Mouse (Mus musculus): Measurements from ENCODE around the gene Smim20.

Gene Smim20

GRCm38 (mm10) chr5:53264061-53264460, 2.8 kb upstream of the Smim20 start:
- no peak for ATAC-seq (ENCODE audit: insufficient number of reproducible peaks, low FRiP score, low TSS enrichment)

GRCm38 (mm10) chr5:53265740-53266139, 1.1 kb upstream of the Smim20 start:
- no peak for ATAC-seq (ENCODE audit: insufficient number of reproducible peaks, low FRiP score, low TSS enrichment)

DNA sequence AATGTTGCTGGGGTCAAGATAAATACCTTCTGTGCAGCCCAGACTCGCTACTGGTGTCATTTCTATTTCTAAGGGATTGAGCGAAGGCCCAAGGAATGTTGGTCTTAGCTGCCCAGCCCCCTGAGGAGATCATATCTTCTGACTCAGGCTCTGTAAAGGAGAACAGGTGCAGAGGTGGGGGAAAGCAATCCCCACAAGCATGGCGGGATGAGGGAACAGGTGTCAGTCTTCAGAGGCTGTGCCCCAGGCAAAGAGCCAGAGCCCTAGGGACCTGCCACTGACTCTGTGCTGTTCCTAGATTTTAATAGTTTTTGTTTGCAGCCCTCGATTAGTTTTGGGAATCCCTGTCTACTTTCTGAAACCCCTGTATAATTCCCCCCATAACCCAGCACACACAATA, 702 bp upstream of the Smim20 start:
- ATAC-seq (ENCODE audit: insufficient number of reproducible peaks, low FRiP score, low TSS enrichment), result no peak

- no peak for ATAC-seq (ENCODE audit: insufficient number of reproducible peaks, low FRiP score, low TSS enrichment)
Observed at GRCm38 (mm10) chr5:53268095-53268692, 1.3 kb downstream of the Smim20 start.

DNA sequence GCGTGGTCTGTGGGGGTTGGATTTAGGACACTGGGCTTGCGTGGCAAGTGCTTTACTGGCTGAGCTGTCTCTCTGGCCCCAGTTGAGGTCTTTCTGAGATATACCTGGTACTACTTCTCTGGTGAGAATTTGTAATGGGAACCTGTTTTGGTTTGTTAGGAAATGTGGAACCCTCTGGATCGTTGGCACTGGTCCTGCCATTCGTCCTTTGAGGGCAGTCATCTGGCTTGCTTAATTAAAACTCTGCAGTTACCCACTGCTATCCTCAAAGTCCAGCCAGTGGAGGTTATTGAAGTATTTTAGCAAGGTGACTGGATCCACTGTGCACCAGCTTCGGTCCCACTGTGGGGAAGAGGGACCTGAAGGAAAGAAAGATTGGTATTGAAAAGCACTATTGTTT, 2.9 kb downstream of the Smim20 start:
- ATAC-seq (ENCODE audit: insufficient number of reproducible peaks, low FRiP score, low TSS enrichment), result no peak

DNA sequence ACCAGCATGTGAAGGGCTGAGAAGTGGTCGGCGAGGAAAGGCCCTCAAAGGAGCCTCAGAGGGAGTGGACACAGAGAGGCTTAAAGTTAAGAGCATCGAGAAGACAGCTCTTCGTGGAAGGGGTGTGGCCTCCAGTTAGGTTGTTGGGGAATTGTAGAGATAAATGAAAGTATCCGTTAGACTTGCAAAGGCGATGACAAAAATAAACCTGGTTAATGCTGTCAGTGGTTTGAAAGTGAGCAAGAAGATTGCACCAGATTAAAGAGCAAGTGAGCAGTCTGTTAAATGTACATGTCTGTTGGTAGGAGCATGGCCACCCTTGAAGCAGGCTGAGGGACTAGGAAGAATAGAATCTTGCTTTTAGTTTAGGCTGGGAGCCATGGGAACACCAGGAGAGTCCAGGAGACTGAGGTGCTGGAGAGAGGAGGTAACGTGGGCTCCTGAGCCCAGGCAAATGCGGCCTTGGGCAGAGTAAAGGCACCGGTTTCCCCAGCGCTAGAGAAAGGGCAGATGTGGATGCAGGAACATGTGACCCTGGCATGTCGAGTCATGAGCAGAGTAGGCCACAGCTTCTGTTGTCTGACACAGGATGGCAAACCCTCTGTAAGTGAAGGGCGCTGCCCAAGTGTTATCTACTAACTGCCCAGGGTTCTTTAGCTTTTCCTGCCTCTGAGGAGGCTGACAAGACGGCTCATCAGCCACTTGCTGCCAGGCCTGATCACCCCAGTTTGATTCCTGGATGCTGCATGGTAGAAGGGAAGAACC, 4.2 kb downstream of the Smim20 start:
- no peak for ATAC-seq (ENCODE audit: insufficient number of reproducible peaks, low FRiP score, low TSS enrichment)

GRCm38 (mm10) chr5:53272626-53273025, 5.7 kb downstream of the Smim20 start:
- no peak for ATAC-seq (ENCODE audit: insufficient number of reproducible peaks, low FRiP score, low TSS enrichment)

- no peak for ATAC-seq (ENCODE audit: insufficient number of reproducible peaks, low FRiP score, low TSS enrichment)
Observed at GRCm38 (mm10) chr5:53273699-53274430, 7.0 kb downstream of the Smim20 start.

GRCm38 (mm10) chr5:53274811-53275355, 8.0 kb downstream of the Smim20 start:
- no peak for ATAC-seq (ENCODE audit: insufficient number of reproducible peaks, low FRiP score, low TSS enrichment)

DNA sequence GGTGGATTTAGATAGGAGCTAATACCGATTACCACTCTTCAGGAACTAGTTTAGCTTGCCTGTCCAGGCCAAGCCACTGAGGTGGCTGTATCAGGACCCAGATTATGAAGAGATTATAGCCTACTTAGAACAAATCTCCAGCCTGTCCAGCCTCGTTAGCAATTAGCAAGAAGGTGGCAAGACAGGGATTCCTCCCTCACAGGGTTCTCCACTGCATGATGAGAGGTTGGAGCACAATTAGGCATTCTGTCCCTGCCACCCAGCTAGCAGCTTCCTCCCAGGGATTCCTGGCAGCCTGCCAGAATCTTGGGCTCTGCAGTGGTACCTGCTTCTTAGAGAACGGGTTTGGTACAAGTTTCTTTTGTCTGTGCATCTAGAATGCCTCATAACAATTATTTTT, 8.5 kb downstream of the Smim20 start:
- no peak for ATAC-seq (ENCODE audit: insufficient number of reproducible peaks, low FRiP score, low TSS enrichment)

DNA sequence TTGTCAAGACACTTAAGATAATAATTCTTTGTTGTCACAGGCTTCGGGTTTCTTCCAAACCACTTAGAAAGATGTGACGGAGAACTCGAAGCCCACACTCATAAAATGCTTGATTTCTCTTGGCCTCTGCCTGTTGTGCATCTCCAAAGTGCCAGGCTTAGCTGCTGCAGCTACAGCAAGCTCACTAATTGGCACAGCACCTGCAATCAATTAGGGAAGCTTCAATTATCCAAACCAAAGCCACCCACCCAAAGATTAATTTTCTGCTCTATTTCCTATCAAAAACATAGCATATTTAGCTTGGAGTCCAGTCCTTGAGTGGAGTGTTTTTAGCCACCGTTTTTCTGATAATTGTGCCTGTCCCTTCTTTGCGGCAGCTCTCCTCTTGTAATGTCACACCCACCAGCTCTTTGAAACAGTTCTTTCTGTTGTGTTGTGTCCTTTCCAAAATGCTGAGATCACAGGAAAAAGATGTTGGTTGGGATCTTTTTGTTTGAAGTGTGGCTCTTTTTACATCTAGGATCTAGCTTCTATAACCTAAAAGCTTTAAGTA, 9.7 kb downstream of the Smim20 start:
- ATAC-seq (ENCODE audit: insufficient number of reproducible peaks, low FRiP score, low TSS enrichment), result no peak

DNA sequence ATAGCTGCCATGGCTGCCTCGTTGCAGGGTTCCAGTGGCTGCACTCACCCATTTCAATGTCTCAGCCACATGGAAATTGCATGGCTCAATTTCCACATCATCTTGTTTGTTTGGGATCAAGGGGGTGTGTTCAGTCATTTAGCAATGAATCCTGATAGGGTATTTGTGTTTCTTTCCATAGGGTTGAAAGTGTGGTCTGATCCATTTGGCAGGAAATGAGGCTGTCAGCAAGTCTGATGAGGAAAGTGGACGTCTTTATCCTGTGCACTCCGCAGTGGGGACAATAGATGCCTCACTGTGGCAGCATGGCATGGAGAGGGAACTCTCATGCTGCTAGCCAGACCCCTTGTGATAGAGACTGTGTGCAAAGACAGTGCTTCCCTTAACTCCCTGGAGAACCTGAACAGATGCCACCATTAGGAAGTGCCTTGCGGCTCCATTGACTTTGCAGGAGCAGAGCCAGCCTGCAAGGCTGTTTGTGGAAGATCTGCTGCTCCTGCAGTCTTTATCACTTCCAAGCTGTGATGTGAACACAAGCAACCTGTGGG, 10.9 kb downstream of the Smim20 start:
- no peak for ATAC-seq (ENCODE audit: insufficient number of reproducible peaks, low FRiP score, low TSS enrichment)

- ATAC-seq (ENCODE audit: insufficient number of reproducible peaks, low FRiP score, low TSS enrichment), result no peak
Observed at GRCm38 (mm10) chr5:53279216-53279813, 12.4 kb downstream of the Smim20 start.

GRCm38 (mm10) chr5:53282487-53282886, 15.6 kb downstream of the Smim20 start:
- ATAC-seq (ENCODE audit: insufficient number of reproducible peaks, low FRiP score, low TSS enrichment), result no peak

GRCm38 (mm10) chr5:53286406-53286805, 19.5 kb downstream of the Smim20 start:
- no peak for ATAC-seq (ENCODE audit: insufficient number of reproducible peaks, low FRiP score, low TSS enrichment)

GRCm38 (mm10) chr5:53289438-53289837, 22.6 kb downstream of the Smim20 start:
- ATAC-seq (ENCODE audit: insufficient number of reproducible peaks, low FRiP score, low TSS enrichment), result no peak

DNA sequence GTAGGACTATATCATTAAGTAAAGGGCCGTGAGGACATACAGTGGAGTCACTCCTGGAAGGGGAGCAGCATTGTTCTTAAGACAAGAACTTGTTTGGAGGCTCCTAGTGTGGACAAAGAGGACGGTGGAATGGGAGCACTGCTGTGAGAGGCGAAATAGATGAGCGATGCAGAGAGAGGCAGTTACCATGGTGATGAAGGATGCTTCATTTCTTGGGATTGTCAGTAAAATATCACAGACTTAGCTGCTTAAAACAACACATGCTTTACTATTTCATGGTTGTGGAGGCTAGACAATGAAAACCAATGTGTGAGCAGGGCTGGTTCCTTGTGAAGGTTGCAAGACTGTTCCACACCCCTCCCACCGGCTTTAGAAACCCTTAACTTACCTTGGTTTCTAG, 27.7 kb downstream of the Smim20 start:
- no peak for ATAC-seq (ENCODE audit: insufficient number of reproducible peaks, low FRiP score, low TSS enrichment)

- no peak; the same call in 1 of the 2 replicates for ATAC-seq (ENCODE audit: insufficient number of reproducible peaks, low FRiP score, low TSS enrichment)
Observed at GRCm38 (mm10) chr5:53296961-53297360, 30.1 kb downstream of the Smim20 start.

GRCm38 (mm10) chr5:53301496-53301895, 34.6 kb downstream of the Smim20 start:
- ATAC-seq (ENCODE audit: insufficient number of reproducible peaks, low FRiP score, low TSS enrichment), result no peak

All from cerebellum, adult (tissue).